Mouse (Mus musculus) erythroblast, embryonic 14.5 days (primary cell): ENCODE measurements around the gene Klf14. TPM values are rescaled to one million over a fixed set of nuclear protein-coding genes. Genes with fewer than 3 reads are reported as not detected.

Source experiments
- H3K27me3 ChIP-seq: 2 replicates; pipeline ENCODE4 v1.6.1; 2012; ENCODE audit warnings: inconsistent platforms; ENCODE audit not compliant: control insufficient read depth
- H3K36me3 ChIP-seq: 2 replicates; pipeline ENCODE4 v1.6.1; 2012; ENCODE audit warnings: mild to moderate bottlenecking, inconsistent platforms; ENCODE audit not compliant: control insufficient read depth
- H3K4me1 ChIP-seq: 2 replicates; pipeline ENCODE4 v1.6.1; 2012; ENCODE audit warnings: inconsistent platforms; ENCODE audit not compliant: control insufficient read depth
- H3K4me3 ChIP-seq: replicated peaks from 2 replicates; pipeline ENCODE3; 2012; ENCODE audit warnings: moderate library complexity, mild to moderate bottlenecking, inconsistent platforms
- H3K9me3 ChIP-seq: 2 replicates; pipeline ENCODE4 v1.6.1; 2012; ENCODE audit warnings: low read length, inconsistent platforms, mixed read lengths; ENCODE audit not compliant: control insufficient read depth
- GATA1 ChIP-seq: IDR thresholded peaks from 2 replicates; pipeline ENCODE4 v1.6.1; 2012; ENCODE audit warnings: low read length, inconsistent platforms, mixed read lengths
- TAL1 ChIP-seq: IDR thresholded peaks from 3 replicates; pipeline ENCODE4 v1.6.1; 2012; ENCODE audit warnings: low read length, inconsistent platforms, mixed read lengths
- polyA plus RNA-seq: library from polyadenylated mRNA; stranded (reverse); fragments of >175 nt; gene quantifications from 2 replicates; pipeline ENCODE4 v1.2.3, GENCODE M21; 2012

The Klf14 gene
- not detected in 2 replicates for polyA plus RNA-seq

DNA sequence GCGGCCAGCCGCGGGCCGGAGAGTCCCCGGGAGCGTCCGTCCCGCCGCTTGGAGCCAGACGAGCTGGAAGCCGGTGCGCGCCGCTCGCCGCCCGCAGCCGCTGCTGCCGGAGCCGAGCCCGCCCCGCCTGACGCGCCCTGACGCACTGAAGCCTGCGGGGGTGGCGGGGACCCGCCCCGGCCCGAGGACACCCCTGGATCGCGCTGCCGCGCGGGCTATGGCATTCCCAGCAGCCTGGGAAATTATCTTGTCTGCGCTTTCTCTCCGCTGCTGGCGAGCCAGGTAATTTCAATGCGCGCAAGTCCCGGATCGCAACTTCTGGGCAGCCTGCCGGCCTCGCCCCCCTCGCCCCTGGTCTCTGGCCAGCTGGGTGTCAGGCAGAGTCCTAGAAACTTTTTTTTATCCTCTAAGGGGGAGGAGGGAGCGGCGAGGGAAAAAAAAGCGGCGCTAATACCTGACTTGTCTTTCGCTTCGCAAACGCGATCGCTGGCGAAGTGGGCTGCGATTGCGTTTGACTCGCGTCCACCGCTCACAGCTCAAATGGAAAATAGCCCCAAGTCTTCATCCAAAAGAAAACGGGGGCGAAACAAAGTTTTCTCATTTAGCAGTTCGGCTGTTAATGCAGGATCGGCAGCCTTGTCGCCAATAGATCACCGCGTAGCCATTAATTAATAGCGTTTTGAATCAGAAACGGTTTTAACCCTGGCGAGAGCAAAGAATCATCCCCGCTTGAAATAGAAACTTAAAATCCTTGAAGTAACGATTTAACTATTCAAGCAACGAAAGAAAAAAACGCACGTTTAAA, at the start of gene Klf14:
Gene Klf14, minus strand, starts transcription at position 343 of the 805 bp plus-strand sequence.
- no peak for TF ChIP-seq GATA1
- TF ChIP-seq TAL1: no peak
- Histone ChIP-seq H3K4me3 (peak within 1 kb of the TSS; percentile 34), H3K36me3 (no peaks in the 10 kb centered on the region), H3K27me3 (peaks cover 76% of the 10 kb centered on the region), H3K9me3 (peaks cover 17% of the 10 kb centered on the region), H3K4me1 (no peaks in the 10 kb centered on the region; the same call in 1 of the 2 replicates)

DNA sequence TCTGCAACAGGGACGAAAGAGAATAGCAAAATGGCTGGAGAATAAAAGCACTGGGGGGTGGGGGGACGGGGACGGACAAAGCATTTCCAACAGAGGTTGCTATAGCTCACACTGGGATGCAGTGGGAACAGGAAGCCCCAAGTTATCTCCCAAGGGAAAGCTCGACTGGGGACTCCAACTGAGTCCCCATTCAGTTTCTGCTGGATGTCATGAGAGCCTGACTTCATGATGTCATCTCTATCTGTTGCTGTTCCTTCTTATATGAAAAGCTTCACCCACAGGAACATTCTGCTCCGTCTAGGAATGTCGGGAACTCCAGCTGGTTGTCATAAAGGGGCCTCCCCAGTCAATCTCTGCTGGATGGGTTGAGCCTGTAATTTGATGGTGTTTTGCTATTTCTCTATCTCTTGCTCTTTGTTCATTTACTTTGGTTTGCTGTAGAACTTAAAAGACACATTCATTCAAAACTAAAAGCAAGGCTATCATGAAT, 47.3 kb upstream of the Klf14 start:
- TF ChIP-seq GATA1 (no peak), TAL1 (no peak)
- no peaks in the 10 kb centered on the region for H3K27me3 ChIP-seq
- H3K36me3 ChIP-seq: no peaks in the 10 kb centered on the region

DNA sequence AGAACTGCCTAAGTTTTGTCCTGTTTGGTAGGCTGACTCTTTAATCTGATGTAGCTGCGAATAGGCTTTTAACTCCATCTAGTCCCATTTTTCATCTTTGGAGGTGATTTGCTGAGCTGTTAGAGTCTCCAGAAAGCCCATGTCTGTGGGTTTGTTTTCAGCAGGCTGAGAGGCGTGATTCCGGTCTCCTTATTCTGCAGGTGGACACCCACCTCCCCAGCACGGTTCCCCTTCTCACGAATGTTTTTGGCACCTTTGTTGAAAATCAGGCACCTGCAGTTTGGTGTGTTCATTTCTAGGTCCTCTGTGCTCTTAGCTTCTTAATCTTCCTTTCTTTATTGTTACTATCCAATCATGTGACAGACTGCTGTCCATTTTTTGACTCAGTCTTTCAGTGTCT, 27.5 kb upstream of the Klf14 start:
- no peaks in the 10 kb centered on the region for H3K9me3 ChIP-seq
- TF ChIP-seq TAL1: no peak
- no peak for TF ChIP-seq GATA1
- H3K27me3 ChIP-seq: no peaks in the 10 kb centered on the region
- no peak overlapping the region for H3K4me3 ChIP-seq
- no peaks in the 10 kb centered on the region for H3K4me1 ChIP-seq
- no peaks in the 10 kb centered on the region for H3K36me3 ChIP-seq

More for the DNA sequence above, 47.3 kb upstream of the Klf14 start:
- no peaks in the 10 kb centered on the region for H3K4me1 ChIP-seq
- H3K9me3 ChIP-seq: peaks cover 7% of the 10 kb centered on the region; the same call in 1 of the 2 replicates
- no peak overlapping the region for H3K4me3 ChIP-seq

DNA sequence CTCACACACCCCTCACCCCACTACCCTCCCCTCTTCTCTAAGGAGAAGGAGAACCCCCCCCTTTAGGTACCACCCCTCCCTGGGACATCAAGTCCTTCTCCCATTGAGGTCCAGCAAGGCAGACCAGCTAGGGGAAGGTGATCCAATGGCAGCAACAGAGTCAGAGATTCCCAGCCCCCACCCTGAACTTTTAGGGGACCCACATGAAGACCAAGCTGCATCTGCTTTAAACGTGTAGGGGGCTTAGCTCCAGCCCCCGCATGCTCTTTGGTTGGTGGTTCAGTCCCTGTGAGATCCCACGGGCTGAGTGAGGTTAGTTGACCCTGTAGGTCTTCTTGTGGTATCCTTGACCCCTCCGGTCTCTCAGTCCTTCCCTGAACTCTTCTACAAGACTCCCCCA, 24.1 kb upstream of the Klf14 start:
- TF ChIP-seq GATA1 (no peak), TAL1 (no peak)
- Histone ChIP-seq H3K27me3 (no peaks in the 10 kb centered on the region), H3K9me3 (no peaks in the 10 kb centered on the region), H3K4me3 (no peak overlapping the region), H3K36me3 (no peaks in the 10 kb centered on the region), H3K4me1 (no peaks in the 10 kb centered on the region)

DNA sequence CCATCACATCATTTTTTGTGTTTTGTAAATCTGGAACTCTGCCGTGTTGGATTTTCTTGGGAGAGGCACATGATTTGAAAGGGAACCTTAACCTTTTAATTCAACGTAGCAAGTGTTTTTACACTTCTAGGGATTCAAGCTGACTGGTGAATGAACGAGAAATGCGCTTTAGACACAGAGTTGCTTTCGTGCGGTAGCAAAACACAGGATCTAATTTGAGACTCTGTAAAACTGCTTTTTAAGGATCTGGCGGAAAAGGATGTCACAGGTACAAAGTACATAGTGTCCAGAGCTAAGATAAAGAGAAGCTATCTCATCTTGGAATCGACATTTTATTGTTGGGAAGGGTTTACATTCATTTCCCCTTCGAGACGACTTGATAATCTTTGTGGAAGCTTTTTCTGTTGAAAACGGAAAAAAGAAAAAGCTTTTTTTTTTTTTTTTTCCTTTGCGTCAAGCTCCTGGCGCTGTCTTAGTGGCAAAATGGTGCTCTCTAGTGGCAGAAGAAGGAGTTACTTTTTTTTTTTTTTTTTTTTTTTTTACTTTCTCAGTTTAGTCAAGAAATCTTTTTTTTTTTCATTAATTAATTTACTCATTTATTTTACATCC, 23.6 kb upstream of the Klf14 start:
- no peaks in the 10 kb centered on the region for H3K36me3 ChIP-seq
- no peaks in the 10 kb centered on the region for H3K4me1 ChIP-seq
- H3K4me3 ChIP-seq: no peak overlapping the region
- no peaks in the 10 kb centered on the region for H3K9me3 ChIP-seq
- H3K27me3 ChIP-seq: no peaks in the 10 kb centered on the region
- no peak for TF ChIP-seq GATA1
- no peak for TF ChIP-seq TAL1

DNA sequence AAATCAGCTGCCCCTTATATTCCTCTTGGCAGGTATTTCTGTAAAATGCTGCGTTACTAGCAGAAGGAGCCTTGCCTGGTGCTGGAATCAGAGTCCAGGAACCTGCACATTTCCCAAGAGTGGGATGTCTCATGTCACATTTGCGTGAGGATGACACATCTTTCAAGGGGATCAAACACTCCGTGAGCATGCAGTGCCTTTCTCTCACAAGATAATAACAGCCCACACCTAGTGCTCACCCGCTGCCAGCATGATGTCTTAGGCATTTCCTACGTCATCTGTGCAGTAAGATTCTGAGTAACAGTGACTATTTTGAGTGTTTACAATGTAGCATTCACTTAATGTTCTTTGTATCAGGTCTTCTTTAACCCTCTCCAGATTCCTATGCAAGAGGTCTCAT, 22.5 kb upstream of the Klf14 start:
- Histone ChIP-seq H3K4me1 (no peaks in the 10 kb centered on the region), H3K27me3 (no peaks in the 10 kb centered on the region), H3K9me3 (no peaks in the 10 kb centered on the region), H3K4me3 (no peak overlapping the region), H3K36me3 (no peaks in the 10 kb centered on the region)
- TF ChIP-seq TAL1 (no peak), GATA1 (no peak)

DNA sequence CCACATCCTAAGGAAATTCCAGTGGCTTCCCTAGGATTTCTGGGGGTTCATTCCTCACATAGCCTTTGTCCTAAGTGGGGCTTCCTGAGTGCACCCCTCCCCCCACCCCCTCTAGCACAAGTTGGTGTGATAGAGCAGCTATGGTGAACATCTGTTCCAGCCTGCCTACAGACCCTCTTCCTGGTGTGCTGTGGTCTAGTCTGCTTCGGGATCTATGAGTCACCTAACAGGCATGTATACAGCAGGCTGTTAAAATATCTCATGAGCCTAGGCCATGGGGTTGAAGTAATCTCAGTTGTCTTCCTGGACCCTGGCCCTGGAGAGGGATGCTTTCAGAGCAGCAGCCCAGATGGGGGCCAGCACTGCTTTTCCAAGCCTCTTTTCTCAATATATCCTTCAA, 19.7 kb upstream of the Klf14 start:
- Histone ChIP-seq H3K4me3 (no peak overlapping the region), H3K9me3 (no peaks in the 10 kb centered on the region), H3K4me1 (no peaks in the 10 kb centered on the region), H3K36me3 (no peaks in the 10 kb centered on the region), H3K27me3 (no peaks in the 10 kb centered on the region)
- TF ChIP-seq GATA1: no peak
- no peak for TF ChIP-seq TAL1

DNA sequence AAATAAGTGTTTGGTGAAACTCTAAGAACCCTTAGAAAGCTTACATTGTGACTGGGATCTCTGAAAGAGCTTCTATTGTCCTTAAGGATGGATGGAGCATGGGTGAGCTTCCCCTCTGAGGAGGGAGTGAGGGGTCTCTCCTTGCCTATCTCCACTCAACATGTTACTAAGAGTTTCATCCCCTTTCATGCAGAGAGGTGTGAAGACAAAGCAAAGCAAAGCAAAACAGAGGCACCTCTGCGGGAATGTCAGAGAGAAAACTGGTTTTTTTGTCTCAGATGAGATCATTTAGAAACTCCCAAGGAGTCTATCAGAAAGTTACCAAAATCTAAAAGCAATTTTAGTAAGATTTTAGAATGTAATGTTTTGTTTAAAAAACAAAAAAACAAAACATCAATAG, 13.2 kb upstream of the Klf14 start:
- TF ChIP-seq TAL1 (no peak), GATA1 (no peak)
- no peak overlapping the region for H3K4me3 ChIP-seq
- peaks cover 10% of the 10 kb centered on the region for H3K27me3 ChIP-seq
- H3K4me1 ChIP-seq: no peaks in the 10 kb centered on the region
- no peaks in the 10 kb centered on the region for H3K36me3 ChIP-seq
- no peaks in the 10 kb centered on the region for H3K9me3 ChIP-seq

DNA sequence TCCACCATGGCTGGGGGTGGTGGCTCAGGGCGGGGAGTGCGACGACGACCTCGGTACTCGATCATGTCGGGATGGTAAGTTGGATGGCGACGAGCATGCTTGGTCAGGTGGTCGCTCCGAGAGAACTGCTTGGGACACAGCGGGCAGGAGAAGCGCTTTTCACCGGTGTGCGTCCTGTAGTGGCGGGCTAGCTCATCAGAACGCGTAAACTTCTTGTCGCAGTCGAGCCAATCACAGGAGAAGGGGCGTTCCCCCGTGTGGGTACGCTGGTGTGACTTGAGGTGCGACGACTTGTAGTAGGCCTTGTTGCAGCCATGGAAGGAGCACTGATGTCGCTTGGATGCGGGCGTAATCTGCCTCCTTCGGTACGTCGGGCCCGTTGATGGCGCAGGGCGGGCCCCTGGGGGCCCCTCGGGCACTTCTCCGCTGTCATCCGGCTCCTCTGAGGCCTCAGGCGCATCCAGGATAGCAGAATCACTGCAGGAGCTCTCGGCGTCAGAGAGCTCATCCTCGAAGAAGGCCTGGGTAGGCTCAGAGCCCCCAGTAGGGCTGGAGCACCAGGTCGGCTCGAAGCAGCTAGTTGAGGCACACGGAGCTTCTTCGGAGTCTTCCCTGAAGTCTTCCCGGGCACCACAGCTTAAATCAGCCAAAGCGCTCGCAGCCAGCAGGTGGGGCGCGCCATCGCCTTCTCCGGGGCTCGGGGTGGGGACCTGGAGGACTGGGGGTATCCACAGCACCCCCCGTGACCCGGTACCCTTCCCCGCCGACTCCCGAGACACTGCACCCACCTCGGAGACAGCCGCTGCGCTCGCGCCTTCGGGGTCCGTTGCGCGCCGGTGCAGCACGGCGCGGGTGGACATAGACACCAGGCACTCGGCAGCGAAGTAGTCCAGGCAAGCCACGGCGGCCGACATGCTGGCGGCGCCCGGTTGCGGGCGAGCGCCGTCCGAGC, 818 bp downstream of the Klf14 start:
- Histone ChIP-seq H3K4me3 (no peak overlapping the region), H3K27me3 (peaks cover 69% of the 10 kb centered on the region), H3K36me3 (no peaks in the 10 kb centered on the region), H3K4me1 (no peaks in the 10 kb centered on the region; the same call in 1 of the 2 replicates), H3K9me3 (peaks cover 17% of the 10 kb centered on the region)
- TF ChIP-seq GATA1: no peak
- no peak for TF ChIP-seq TAL1
